Mouse (Mus musculus) mature B cell (primary cell): Measurements from ENCODE around the gene Paip2b.

Source experiments
- in situ Hi-C: fragments of 300-500 bp; cut with MboI; formaldehyde crosslinking; loops from 2 replicates; pipeline ENCODE4 v1.14.3; 2019

The Paip2b gene

DNA sequence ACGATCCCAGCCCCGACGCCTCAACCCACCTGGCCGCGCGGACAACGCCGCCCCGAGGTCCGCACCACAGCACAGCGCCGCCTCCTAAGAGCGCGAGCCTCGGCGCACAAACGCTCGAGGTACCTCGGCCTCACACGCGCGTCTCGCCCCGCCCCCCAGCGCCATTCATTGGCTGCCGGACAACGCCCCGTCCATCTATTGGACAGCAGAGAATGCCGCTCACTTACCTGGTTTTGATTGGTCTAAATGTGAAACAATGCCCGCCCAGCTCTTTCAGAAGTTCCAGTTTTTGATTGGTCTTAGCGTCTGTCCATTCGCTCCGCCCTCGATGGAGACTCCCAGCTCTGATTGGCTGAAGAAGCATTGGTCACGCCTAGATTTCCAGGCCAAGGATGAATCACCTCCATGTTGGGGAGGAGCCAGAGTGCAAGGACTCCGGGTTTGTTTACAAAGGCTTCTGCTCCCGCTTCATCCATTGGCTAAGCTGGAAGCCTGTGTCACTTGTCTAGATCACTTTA lies at the start of gene Paip2b:
Gene Paip2b (minus strand): TSS at position 136 of the 518 bp plus-strand sequence.
- in situ Hi-C loops: loop anchor here (10.0 kb wide), 1 partner anchor 83 kb away; no protein-coding TSS in a partner anchor

DNA sequence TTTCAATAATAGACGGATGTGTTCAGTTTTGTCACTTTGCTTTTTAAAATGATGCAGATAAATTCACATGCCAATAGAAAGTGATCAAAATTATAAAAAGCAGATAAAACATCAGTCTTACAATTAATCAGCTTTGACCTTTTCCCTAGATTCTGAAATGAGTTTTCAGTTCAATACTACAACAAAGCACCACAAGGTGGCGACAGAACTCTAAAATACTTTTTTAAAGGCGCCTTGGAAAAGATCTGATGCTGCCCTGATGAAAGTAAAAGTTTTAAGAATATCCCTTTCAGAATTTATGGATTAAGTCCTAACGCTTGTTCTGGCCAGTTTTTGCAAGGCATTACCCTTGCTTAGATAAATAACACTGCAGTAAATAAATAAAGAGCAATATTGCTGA lies 48.3 kb upstream of the Paip2b start:
- in situ Hi-C loops: loop anchor here (10.0 kb wide), 1 partner anchor 185 kb away; no protein-coding TSS in a partner anchor

DNA sequence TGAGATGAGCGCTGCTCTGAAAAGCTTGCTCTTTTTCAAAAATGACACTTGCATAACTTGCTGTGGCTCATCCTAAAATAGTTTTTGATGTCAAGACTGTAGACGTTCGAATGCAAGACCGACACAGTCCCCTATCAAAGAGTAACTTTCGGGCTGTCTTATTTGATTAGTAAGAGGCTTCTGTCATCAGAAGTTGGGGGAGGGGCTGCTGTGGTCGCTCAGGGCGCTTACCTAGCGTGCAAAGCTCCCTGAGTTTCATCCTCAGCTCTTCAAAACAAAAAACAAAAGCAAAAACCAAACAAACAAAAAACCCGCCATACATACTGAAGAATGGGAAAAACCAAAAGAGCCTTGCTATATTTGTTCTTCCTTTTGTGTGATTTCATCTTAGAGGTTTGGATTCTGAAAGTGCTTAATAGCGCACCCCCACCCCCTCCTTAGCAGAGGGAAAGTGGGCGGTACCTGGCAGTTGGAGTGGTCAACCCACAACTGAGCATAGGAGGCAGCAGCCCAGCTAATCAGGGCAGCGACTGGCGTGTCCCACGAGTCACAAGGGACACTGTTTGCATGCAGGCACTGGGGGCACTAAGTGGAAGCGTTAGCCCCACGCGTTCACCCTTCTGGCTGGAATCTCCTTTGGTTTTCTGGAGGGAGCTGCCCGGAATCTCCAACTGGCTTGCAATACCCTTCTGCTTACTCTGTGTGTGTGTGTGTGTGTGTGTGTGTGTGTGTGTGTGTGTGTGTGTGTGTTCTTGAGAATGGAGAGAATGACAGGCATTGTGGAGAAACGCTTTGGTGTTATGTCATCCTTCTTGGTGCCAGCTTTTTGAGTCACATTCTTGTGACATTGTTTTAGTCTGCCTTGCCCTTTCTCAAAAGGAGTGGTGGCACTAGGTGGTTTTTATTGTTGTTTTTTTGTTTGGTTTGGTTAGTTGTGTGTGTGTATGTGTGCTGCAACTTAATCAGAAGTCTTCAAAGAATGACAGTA lies 36.4 kb upstream of the Paip2b start:
- in situ Hi-C loops: no loop called here

DNA sequence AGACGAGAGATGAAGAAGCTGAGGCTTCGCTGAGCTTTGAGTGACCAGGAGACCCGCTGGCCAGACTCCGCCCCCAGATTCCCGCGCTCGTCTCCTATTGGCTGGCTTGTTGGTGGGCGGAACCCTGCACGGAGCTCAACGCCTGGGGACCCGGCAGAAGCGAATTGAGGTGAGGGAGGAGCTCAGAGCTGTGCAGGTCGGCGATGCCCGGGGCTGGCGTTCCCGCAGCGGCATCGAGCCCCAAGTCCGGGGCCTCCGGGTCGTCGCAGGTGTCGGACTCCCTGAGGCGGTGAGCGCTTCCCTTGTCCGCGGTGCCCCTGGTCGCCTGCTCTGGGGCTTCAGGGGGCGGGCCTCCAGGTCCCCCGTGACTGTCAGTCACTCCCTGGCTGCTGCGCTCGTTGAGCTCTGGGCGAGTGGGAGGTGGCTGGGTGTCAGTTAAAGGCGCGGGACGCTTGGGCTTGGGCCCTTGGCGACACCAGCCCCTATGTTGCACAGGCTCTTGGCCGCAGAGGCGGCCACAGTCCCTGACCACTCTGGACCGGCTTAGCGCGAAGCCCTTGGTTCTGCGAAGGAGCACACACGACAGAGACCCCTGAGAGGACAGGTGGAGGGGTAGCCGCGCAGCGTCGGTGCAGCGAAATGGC lies 35.5 kb upstream of the Paip2b start, which contains the start of gene Zfp638:
Gene Zfp638 (plus strand): TSS at position 156 of the 644 bp plus-strand sequence.
- in situ Hi-C loops: no loop called here

DNA sequence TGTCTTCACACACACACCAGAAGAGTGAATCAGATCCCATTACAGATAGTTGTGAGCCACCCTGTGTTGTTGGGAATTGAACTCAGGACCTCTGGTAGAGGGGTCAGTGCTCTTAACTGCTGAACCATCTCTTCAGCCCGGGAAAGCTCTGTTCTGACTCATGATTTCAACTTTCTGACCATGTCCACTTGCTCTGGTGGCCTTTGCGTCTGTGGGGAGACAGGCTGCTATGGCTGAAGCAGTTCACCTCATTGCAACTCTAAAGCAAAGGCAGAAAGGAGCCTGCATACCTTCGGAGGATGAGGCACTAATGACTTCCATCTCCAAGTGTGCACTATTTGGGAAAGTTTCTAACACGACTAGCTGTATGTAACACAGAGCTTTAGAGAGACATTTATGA lies 34.9 kb upstream of the Paip2b start:
- in situ Hi-C loops: no loop called here

DNA sequence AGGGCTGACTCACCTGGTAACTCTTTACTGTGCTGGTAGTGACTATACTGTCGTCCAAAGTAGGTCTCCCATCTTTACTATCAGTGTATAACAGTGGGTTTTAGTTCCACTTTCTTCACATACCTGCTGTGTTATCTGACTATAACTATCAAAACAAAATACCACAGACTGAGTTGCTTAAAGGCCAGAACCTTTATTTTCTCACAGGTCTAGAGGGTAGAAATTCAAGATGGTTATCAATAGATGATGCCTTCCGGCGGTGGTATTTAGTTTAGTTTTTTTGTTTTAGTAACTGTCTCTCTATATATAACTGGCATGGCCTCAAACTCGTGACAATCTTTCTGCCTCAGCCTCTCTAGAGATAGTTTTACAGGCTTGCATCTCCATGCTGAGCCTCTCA lies 32.0 kb upstream of the Paip2b start:
- in situ Hi-C loops: no loop called here

DNA sequence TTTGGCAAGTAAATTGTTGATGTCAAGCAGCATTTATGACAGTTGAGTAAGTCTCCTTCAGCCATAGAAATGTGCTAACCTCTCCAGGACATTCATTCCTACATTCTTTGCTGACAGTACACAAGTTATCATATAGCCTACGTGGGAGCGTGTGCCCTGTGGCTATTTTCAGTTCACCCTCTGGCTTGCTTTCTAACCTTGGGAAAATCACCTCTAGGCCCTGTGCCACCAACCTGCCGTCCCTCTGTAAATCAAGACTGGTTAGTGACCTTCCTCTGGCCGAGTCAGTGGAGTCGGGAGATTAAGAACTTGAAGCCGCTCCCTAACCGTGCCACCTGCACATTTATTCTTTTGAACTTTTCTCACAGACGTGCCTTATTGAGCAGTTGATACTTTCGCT lies 28.5 kb upstream of the Paip2b start:
- in situ Hi-C loops: no loop called here

DNA sequence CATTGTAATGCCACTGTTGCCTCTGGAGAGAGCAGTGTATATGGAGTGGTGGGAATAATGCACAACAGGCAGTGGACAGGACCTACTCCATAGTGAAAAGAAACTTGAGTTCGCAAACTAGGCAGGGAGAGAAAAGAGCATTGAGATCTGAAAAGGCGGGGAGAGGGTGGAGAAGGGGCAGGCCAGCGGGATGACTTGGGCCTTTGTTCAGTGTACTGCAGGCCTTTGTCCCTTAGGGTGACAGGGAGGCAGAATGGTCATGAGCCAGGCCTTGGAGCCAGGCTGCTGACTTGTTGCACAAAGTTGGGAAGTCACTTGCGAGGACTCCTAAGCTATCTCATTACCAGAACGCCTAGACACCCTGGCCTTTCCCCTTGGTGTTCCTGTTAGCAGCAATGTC lies 25.9 kb upstream of the Paip2b start:
- in situ Hi-C loops: no loop called here

DNA sequence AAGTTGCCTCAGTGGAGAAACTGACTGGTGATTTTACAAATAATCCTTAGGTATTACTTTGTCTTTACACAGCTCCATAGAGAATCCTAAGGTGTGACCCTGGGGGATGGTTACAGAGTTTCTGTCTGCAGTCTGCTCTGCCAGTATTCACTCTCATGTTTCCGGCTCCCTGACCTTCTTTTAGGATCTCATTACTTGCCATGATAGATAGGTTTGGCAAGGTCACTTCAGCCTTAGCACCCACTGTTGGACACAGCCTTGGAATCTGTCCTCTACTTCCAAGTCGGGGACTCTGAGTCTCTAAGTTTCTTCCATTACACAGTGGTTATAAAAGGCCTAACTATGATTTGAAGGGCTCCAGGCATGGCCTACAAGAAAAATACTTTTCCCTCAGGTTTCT lies 17.9 kb upstream of the Paip2b start:
- in situ Hi-C loops: no loop called here

DNA sequence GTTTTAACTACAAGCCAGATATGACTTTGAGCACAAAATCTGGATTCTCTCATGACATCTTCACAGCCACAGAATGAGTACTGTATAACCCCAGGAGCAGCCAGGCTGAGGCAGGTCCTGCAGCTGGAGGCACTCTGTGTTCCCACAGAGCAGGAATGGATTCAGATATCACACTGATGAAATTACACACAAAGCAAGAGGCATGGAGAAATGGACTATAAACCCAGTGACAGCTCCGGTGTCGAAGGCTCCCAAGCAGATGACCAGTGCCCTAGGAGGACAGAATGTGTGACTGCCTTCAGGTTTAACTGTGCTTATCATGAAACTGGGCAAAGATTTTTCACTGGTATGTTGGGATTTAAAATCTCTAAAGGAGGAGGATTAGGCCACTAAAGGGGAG lies 14.6 kb upstream of the Paip2b start:
- in situ Hi-C loops: no loop called here

DNA sequence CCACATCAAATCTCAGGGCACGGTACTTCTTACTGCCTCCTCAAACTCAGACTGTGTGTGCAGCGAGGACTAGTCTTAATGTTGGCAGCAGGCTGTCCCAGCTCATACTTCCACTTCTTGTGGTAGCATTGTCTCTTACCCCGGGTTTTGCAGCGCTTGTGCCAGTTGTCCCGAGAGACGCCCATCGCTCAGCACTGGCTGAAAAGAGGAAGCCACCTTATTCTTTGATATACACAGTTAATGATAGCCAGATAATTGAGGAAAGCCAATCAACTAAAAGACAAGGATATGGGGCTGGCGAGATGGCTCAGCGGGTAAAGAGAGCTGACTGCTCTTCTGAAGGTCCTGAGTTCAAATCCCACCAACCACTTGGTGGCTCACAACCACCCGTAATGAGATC lies 13.4 kb upstream of the Paip2b start:
- in situ Hi-C loops: no loop called here

DNA sequence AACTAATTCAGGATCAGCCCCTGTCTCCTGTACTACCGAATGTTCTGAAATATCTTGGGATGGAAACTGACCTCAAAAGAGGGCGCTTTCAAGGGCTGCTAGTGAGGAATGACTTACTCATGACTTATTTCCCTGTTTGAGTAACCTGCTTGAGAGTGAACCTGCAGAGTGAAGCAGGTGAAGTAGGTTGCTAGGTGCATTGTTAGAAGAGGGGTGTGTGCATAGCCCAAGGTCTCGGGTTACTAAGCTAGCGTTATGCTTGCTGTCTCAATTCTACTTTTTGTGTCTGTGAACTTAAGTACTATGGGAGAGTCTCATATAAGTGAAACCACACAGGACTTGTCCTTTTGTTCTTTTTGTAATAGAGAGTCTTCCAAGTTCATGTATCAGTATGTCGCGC lies 8.5 kb upstream of the Paip2b start:
- in situ Hi-C loops: no loop called here

DNA sequence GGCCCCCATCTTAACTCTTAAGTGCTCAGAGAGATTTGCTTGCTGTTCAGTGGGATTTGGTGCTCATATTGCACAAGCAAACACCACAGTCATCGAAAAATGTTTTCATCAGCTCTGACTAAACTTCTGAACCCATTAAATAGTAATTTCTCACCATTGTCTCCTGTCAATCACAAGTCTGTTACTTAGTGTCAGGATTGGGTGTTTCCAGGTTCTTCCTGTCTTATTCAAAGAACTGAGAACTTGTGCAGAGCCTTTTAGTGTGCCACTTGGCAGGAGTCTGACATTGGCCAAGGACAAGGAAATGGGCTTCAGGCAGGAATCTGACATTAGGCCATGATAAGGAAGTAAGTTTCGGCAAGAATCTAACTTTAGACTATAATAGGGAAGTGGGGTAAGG lies 6.5 kb upstream of the Paip2b start:
- in situ Hi-C loops: loop anchor here (10.0 kb wide), 1 partner anchor 77 kb away; no protein-coding TSS in a partner anchor

DNA sequence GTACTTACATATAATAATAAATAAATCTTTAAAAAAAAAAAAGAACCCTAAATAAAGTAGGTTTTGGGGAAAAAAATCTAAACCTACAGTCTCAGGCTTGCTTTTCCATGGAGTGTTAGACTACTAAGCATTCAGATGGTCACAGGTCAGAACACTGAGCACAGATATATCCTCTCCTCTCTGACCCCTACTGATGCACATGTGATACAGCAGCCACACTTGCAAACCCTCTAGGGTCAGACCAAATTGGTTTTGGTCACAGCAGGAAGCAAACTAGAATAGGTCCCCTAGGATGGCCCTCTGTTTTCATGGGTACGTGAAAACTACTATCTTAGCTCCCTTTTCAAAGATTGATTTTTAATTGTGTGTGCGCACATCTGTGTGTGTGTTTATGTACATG lies 5.3 kb upstream of the Paip2b start:
- in situ Hi-C loops: loop anchor here (10.0 kb wide), 1 partner anchor 78 kb away; no protein-coding TSS in a partner anchor

DNA sequence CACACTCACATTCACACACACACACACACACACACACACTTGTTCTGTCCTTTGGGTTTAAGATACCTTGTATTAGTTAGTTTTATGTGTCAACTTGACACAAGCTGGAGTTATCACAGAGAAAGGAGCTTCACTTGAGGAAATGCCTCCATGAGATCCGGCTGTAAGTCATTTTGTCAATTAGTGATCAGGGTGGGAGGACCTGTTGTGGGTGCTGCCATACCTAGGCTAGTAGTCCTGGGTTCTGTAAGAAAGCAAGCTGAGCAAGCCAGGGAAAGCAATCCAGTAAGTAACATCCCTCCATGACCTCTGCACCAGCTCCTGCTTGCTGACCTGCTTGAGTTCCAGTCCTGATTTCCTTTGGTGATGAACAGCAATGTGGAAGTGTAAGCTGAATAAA lies 852 bp upstream of the Paip2b start:
- in situ Hi-C loops: loop anchor here (10.0 kb wide), 1 partner anchor 82 kb away; no protein-coding TSS in a partner anchor

DNA sequence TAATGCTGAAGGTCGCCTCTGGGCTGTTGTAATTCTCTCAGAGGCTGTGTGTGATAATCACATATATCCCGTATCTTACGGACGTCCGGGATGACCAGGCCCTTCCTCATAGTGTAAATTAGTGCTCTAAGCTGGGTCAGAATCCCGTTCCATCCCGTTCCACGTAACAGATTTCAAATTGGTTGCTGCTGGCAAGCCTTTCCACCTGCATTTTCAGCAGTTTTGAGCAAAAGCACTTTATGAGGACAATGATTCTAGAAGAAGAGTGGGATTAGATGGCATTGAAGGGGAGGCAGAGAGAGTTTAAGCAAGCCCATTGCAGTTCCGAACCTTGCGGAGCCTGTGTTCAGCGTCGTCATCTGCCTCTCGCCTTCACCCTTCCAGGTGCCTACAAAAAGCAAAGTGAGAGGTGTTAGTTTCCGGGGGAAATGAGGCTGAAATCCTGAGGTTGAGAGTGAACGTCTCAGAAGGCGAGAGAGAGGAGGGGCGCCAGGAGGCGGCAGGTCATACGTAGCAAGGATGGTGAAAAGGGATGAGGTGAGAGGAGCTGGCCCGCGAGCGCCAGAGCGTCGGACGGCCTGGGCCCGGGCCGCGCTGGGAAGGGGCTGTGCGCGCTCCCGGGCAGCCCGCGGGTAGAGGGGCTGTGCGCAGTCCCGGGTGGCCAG lies 468 bp downstream of the Paip2b start:
- in situ Hi-C loops: loop anchor here (10.0 kb wide), 1 partner anchor 84 kb away; no protein-coding TSS in a partner anchor

DNA sequence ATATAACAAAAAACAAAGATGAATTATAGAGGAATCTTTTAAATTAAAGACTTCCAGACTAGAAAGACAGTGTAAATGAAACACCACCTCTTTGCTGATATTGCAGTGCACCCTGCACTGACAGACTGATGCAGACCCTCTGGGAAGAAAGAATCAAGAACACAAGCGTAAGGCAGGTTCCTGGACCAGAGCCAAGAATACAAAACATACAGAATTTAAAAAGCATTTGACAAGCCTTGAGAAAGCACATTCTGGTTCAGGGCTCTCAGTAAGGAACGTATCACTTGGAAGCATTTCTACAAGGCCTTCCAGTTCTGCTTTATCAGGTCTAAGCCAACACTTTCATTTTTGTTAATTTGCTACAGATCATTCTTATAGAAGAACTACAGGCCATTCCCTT lies 9.7 kb downstream of the Paip2b start:
- in situ Hi-C loops: no loop called here

DNA sequence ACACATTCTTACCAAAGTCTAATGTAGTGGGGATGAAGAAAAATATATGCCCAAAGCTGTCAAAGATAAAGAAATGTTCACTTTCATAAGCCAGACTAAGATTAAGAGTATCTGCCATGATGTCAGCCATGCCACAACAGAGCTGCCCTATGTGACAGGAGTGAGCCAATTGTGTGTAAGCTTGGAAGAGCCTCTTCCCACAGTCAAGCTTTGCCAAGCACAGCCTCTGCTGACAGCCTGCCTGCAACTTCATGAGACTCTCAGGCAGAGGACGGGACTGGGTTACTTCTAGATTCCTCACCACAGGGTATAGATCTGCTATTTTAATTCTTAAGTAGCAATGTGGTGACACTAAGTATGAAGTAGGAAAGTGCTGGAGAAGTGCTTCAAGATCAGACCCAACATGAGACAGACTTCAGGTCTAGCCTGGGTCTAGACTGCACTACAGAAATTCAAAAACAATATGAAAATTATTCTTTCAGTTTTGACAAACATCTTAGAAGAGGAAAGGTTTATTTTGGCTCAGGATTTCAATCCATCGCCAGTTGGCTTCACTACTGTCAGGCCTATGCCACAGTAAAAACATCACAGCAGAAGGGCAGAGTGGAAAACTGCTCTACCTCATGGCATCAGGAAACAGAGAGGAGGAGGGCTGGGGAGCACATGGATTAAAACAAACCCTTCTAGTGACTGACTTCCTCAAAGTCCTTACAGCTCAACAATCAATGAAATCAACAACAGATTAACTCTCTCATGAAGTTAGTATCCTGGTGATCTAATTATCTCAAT lies 10.6 kb downstream of the Paip2b start:
- in situ Hi-C loops: no loop called here

DNA sequence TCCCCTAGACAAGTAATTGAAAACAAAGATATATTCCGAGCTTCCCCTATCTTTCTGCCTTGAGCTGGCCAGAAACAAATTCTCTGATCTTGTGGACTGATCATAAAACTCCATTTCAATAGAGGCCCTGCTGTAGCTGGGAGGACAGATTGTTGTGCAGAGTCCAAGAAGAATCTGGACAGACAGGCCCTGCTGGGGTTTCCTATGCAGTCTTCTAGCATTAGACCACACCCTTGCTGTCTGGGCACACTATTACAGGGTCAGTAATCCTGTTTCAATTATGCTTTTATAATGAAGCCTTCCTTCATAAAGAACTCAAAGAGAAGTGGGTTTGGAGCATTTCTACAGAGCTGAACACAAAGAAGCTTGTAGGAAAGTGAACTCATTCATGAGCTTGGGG lies 12.5 kb downstream of the Paip2b start:
- in situ Hi-C loops: no loop called here

DNA sequence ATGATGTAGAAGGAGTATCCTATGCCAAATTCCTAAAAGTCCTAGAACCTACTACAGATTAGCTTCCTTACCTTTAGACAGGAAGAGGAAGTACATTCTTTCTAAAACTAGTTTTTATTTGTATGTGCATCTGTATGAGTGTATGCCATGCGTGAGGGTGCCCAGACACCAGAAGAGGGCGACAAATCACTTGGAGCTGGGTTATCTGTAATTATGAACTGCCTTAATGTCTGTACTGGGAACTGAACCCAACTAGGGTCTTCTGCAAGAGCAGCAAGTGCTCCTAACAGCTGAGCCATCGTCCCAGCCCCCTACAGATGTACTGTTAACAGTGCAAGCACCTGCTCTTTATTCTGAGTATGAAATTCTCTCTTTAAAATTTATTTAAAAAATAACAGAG lies 15.7 kb downstream of the Paip2b start:
- in situ Hi-C loops: no loop called here

DNA sequence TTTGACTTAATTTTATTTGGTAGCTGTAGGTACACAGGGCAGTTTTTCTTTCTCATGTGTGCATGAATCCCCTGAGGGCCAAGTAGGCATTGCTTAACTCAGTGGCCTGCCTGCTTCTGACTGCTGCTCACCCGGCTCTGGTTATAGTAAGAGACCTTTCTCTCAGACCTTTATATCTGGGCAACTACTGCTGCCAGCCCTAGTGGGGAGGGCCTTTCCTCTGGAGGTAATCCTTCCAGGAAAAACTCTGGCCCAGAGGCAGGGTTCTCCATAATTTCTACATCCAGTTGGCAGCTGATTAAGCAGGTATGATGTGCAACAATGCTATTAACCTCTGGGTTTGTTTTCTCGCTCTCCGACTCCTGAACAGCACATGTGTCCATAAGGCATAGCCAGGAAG lies 28.7 kb downstream of the Paip2b start:
- in situ Hi-C loops: no loop called here
